Mouse (Mus musculus) forebrain, embryonic 10.5 days (tissue): ENCODE results near the gene Rhou. TPM values are rescaled to one million over a fixed set of nuclear protein-coding genes. Genes with fewer than 3 reads are reported as not detected.

Experiments used
- DNase-seq: peaks from one replicate; pipeline ENCODE4 v3.0.0-alpha.2; 2017; ENCODE audit warnings: low spot score; ENCODE audit errors: extremely low spot score
- H3K27ac ChIP-seq: fragments of 300-500 bp; sonication (generic); 2 replicates; pipeline ENCODE4 v1.5.1; 2016; ENCODE audit warnings: mild to moderate bottlenecking
- H3K27me3 ChIP-seq: fragments of 300-500 bp; sonication (generic); 2 replicates; pipeline ENCODE4 v1.6.1; 2016; ENCODE audit warnings: mild to moderate bottlenecking; ENCODE audit not compliant: poor library complexity, severe bottlenecking
- H3K36me3 ChIP-seq: fragments of 300-500 bp; sonication (generic); replicated peaks from 2 replicates; pipeline ENCODE4 v1.6.1; 2016; ENCODE audit warnings: mild to moderate bottlenecking, moderate library complexity
- H3K4me1 ChIP-seq: fragments of 300-500 bp; sonication (generic); 2 replicates; pipeline ENCODE4 v1.6.1; 2016
- H3K4me3 ChIP-seq: fragments of 300-500 bp; sonication (generic); 2 replicates; pipeline ENCODE4 v1.5.1; 2016; ENCODE audit warnings: mild to moderate bottlenecking, moderate library complexity
- H3K9me3 ChIP-seq: fragments of 300-500 bp; sonication (generic); 2 replicates; pipeline ENCODE4 v1.6.1; 2016; ENCODE audit warnings: mild to moderate bottlenecking, moderate library complexity
- WGBS: fragments of 180-500 bp; shearing (Covaris S2); methylation state at CpG from one replicate; pipeline ENCODE4 v1.1.7; 2016; 5-methylcytosine and 5-hydroxymethylcytosine counted together
- polyA plus RNA-seq: library from polyadenylated mRNA; unstranded; fragments of >200 nt; fragmentation: Nextera tagmentation; extraction: Ambion mirVana; gene quantifications from 2 replicates; pipeline ENCODE4 v1.2.1, GENCODE M21; 2016

Gene Rhou
- polyA plus RNA-seq, 1 experiment from 2014 or later = 6.0 TPM

DNA sequence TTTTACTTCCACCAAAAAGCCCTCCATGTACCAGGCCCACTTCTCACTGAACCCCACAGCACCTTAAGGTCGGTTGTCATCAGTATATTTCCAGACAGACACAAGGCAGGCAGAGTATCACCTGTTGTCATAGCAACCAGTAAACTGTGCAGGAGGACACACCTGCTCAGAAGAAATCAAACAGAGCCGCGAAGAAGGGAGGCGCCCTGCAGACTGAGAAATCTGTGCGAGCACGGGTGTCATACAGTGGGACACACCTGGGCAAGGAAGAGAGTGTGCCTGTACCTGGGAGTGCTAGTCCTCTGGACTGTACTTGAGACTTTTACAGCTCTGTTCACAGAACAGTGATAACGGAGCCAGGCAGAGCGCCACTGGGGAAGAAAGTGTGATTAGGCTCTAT, 55.0 kb downstream of the Rhou start:
- WGBS = 87% methylated on average over 8 of the region's 8 CpGs
- H3K4me3 ChIP-seq = no peak overlapping the region

GRCm38 (mm10) chr8:123710335-123710734, 56.6 kb downstream of the Rhou start:
- DNase-seq = no peak
- H3K4me3 ChIP-seq = no peak overlapping the region
- no peaks in the 10 kb centered on the region for H3K9me3 ChIP-seq
- WGBS = 91% methylated on average over 5 of the region's 5 CpGs
- H3K27me3 ChIP-seq = no peaks in the 10 kb centered on the region
- H3K36me3 ChIP-seq = no peaks in the 10 kb centered on the region
- no peak overlapping the region for H3K27ac ChIP-seq
- peaks cover under 1% of the 10 kb centered on the region for H3K4me1 ChIP-seq

More for the DNA sequence above, 55.0 kb downstream of the Rhou start:
- Histone ChIP-seq H3K9me3 (no peaks in the 10 kb centered on the region), H3K36me3 (no peaks in the 10 kb centered on the region), H3K27me3 (no peaks in the 10 kb centered on the region), H3K4me1 (no peaks in the 10 kb centered on the region; the same call in none of the 2 replicates), H3K27ac (no peak overlapping the region)
- no peak for DNase-seq

Other genes starting within 250 kb of the Rhou start
- 0.06 and 0.07 TPM in 2 replicates for gene Mc1r, start 246.8 kb upstream of the Rhou start, polyA plus RNA-seq
- 205 and 261 TPM in 2 replicates for gene Tubb3, start 242.5 kb upstream of the Rhou start, polyA plus RNA-seq
- gene Def8, start 230.4 kb upstream of the Rhou start, polyA plus RNA-seq = 45.9 and 49.9 TPM in 2 replicates
- 68.8 and 69.7 TPM in 2 replicates for gene Afg3l1, start 176.0 kb upstream of the Rhou start, polyA plus RNA-seq
- 13.7 and 14.0 TPM in 2 replicates for gene Dbndd1, start 138.5 kb upstream of the Rhou start, polyA plus RNA-seq
- 42.7 and 45.7 TPM in 2 replicates for gene Gas8, start 135.1 kb upstream of the Rhou start, polyA plus RNA-seq
- gene Rab4a, start 152.1 kb downstream of the Rhou start, polyA plus RNA-seq = 74.9 and 77.6 TPM in 2 replicates
- gene Ccsap, start 206.3 kb downstream of the Rhou start, polyA plus RNA-seq = 7.3 and 8.2 TPM in 2 replicates
- 0.14 and 0.22 TPM in 2 replicates for gene Acta1, start 240.8 kb downstream of the Rhou start, polyA plus RNA-seq